Mouse (Mus musculus) stomach, postnatal 0 days (tissue): Measurements from ENCODE around the gene 2210010C04Rik.

ENCODE experiments used
- CTCF ChIP-seq: IDR thresholded peaks from 2 replicates; pipeline ENCODE4 v1.5.1; 2016; ENCODE audit warnings: antibody characterized with exemption, low read depth, mild to moderate bottlenecking, moderate library complexity
- EP300 ChIP-seq: optimal IDR thresholded peaks from 2 replicates; pipeline ENCODE3; 2016; ENCODE audit warnings: antibody characterized with exemption

- TF ChIP-seq CTCF = no peak
- TF ChIP-seq EP300 = no peak
Measured at GRCm38 (mm10) chr6:41078539-41079303, 43.4 kb upstream of the 2210010C04Rik start.
